Mouse (Mus musculus) embryonic fibroblast, embryonic 13.5 days (primary cell): ENCODE results near the gene Pygo1.

Source experiments
- CTCF ChIP-seq: IDR thresholded peaks from 2 replicates; pipeline ENCODE4 v1.5.1; 2011; ENCODE audit warnings: mild to moderate bottlenecking, control low read depth, low read length, moderate library complexity, borderline replicate concordance; ENCODE audit not compliant: insufficient read depth
- POLR2A ChIP-seq: IDR thresholded peaks from 2 replicates; pipeline ENCODE4 v1.6.1; 2011; ENCODE audit warnings: low read depth, mild to moderate bottlenecking, control low read depth, low read length, moderate library complexity

DNA sequence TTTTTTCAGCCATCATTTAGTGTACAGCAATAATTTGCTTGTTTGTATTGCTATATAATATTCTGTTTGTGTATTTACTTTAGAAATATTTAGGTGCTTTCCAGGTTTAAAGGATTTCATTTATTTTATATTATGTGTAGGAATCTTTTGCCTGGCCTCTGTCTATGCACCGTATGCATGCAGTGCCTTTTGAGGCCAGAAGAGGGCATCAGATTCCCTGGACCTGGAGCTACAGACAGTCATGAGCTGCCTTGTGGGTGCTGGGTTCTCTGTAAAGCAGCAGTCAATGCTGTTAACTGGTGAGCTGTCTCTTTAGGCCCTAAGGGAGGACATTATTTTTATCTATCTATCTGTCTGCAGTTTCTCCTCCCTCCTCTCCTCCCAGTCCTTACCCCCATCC lies 30.1 kb downstream of the Pygo1 start:
- TF ChIP-seq POLR2A, result no peak
- peak; percentile 59; the same call in 1 of the 2 replicates for TF ChIP-seq CTCF
